Mouse (Mus musculus) ES-E14 (cell line): ENCODE data around the gene Csrp3. TPM values are rescaled to one million over a fixed set of nuclear protein-coding genes. Genes with fewer than 3 reads are reported as not detected.

ENCODE experiments used
- DNase-seq: peaks from one replicate; pipeline ENCODE4 v3.0.0-alpha.2; 2013; ENCODE audit warnings: low read depth, low spot score
- H3K27ac ChIP-seq: 2 replicates; pipeline ENCODE4 v1.5.1; 2012; ENCODE audit warnings: low read depth, mild to moderate bottlenecking, low read length, moderate library complexity, mixed read lengths; ENCODE audit not compliant: poor library complexity, insufficient read depth, severe bottlenecking
- H3K36me3 ChIP-seq: 2 replicates; pipeline ENCODE4 v1.6.1; 2012; ENCODE audit warnings: mild to moderate bottlenecking, low read length, moderate library complexity, mixed read lengths; ENCODE audit not compliant: control insufficient read depth, poor library complexity, insufficient read depth, severe bottlenecking
- H3K4me1 ChIP-seq, 2 experiments: fragments of 150-350 bp in 1 of 2; sonication (generic) in 1 of 2; 2 replicates each; pipeline ENCODE4 v1.6.1; 2012; ENCODE audit warnings: low read length in 2 of 2, mild to moderate bottlenecking in 1 of 2, mixed read lengths in 1 of 2; ENCODE audit not compliant: control insufficient read depth in 2 of 2, insufficient read depth in 2 of 2, poor library complexity in 1 of 2
- H3K4me3 ChIP-seq, 2 experiments: fragments of 150-350 bp in 1 of 2; sonication (generic) in 1 of 2; 2 replicates each; pipeline ENCODE4 v1.5.1; 2012; ENCODE audit warnings: low read length in 2 of 2, low read depth in 1 of 2, mild to moderate bottlenecking in 1 of 2, mixed read lengths in 1 of 2; ENCODE audit not compliant: insufficient read depth in 1 of 2, poor library complexity in 1 of 2, severe bottlenecking in 1 of 2
- H3K9ac ChIP-seq: 2 replicates; pipeline ENCODE4 v1.6.1; 2012; ENCODE audit warnings: low read depth, mild to moderate bottlenecking, low read length, mixed read lengths; ENCODE audit not compliant: poor library complexity, insufficient read depth, severe bottlenecking
- H3K9me3 ChIP-seq: fragments of 150-350 bp; sonication (generic); 2 replicates; pipeline ENCODE4 v1.6.1; 2012; ENCODE audit warnings: low read depth, mild to moderate bottlenecking, low read length; ENCODE audit not compliant: control insufficient read depth, insufficient read depth
- CHD2 ChIP-seq: IDR thresholded peaks from 2 replicates; pipeline ENCODE4 v1.6.1; 2014; ENCODE audit warnings: mild to moderate bottlenecking, low read depth, low read length, inconsistent platforms
- HCFC1 ChIP-seq: IDR thresholded peaks from 2 replicates; pipeline ENCODE4 v1.6.1; 2012; ENCODE audit warnings: low read length, inconsistent platforms, borderline replicate concordance; ENCODE audit not compliant: insufficient read depth
- MAFK ChIP-seq: IDR thresholded peaks from 2 replicates; pipeline ENCODE4 v1.6.1; 2014; ENCODE audit warnings: mild to moderate bottlenecking, low read depth, low read length, inconsistent platforms; ENCODE audit not compliant: insufficient read depth
- ZC3H11A ChIP-seq: IDR thresholded peaks from 2 replicates; pipeline ENCODE4 v1.6.1; 2012; ENCODE audit warnings: low read depth, mild to moderate bottlenecking, inconsistent platforms, low read length, borderline replicate concordance
- ZNF384 ChIP-seq: IDR thresholded peaks from 2 replicates; pipeline ENCODE4 v1.6.1; 2012; ENCODE audit warnings: low read depth, low read length, inconsistent platforms
- in situ Hi-C, 2 experiments: fragments of 600-800 bp; cut with MboI; formaldehyde crosslinking; loops; one replicate each; pipeline ENCODE4 v1.15.1; 2025; ENCODE audit warnings: low sequenced_read_pairs in 2 of 2, inconsistent platforms in 1 of 2; ENCODE audit not compliant: unreplicated experiment in 2 of 2
- total RNA-seq: library from RNA; depleted of rRNA; stranded (reverse); fragments of 300-350 nt; gene quantifications from 2 replicates; pipeline ENCODE4 v1.2.3, GENCODE M21; 2012

The Csrp3 gene
- total RNA-seq, 1 experiment, result 1.3 TPM

GRCm38 (mm10) chr7:48806587-48806986 is 41.2 kb downstream of the Csrp3 start:
- peak; percentile 38 for DNase-seq
- no peak overlapping the region for H3K27ac ChIP-seq
- no peak overlapping the region for H3K9ac ChIP-seq
- in situ Hi-C loops, result no loop called here
- peaks cover 13% of the 10 kb centered on the region for H3K36me3 ChIP-seq
- TF ChIP-seq ZNF384 (no peak), HCFC1 (no peak), ZC3H11A (no peak), MAFK (no peak), CHD2 (no peak)
- no peaks in the 10 kb centered on the region for H3K4me1 ChIP-seq
- no peaks in the 10 kb centered on the region for H3K9me3 ChIP-seq
- no peak overlapping the region for H3K4me3 ChIP-seq

DNA sequence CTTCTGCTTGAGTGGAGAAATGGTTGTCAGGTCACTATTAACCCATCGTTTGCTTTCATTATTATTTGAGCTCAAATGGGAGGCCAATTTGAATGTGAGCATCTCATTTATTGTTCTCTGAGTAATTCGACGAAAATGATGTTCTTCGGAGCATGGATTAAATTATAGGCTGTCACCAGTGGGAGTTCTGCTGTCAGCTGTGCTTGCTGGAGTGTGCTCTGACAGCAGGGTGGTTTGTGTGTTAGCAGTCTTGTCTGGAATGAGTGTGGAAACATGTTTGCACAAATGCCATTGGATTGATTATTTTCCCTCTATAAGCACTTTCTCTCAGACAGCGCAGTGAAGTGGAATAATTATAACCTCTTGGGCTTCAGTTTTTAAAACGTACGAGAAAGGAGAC is 44.5 kb downstream of the Csrp3 start:
- TF ChIP-seq MAFK (no peak), ZNF384 (no peak)
- H3K4me3 ChIP-seq, result no peak overlapping the region
- H3K27ac ChIP-seq, result no peak overlapping the region
- no peaks in the 10 kb centered on the region for H3K4me1 ChIP-seq
- H3K9ac ChIP-seq, result no peak overlapping the region
- DNase-seq, result no peak
- H3K9me3 ChIP-seq, result no peaks in the 10 kb centered on the region
- H3K36me3 ChIP-seq, result peaks cover 13% of the 10 kb centered on the region
- in situ Hi-C loops, result no loop called here

GRCm38 (mm10) chr7:48795130-48795529 is 52.7 kb downstream of the Csrp3 start:
- Histone ChIP-seq H3K9ac (no peak overlapping the region), H3K4me3 (no peak overlapping the region), H3K36me3 (peaks cover 3% of the 10 kb centered on the region), H3K9me3 (no peaks in the 10 kb centered on the region), H3K27ac (no peak overlapping the region), H3K4me1 (no peaks in the 10 kb centered on the region)
- in situ Hi-C loops, result no loop called here
- DNase-seq, result no peak
- TF ChIP-seq HCFC1, result no peak
- TF ChIP-seq ZC3H11A, result no peak

GRCm38 (mm10) chr7:48791412-48791811 is 56.4 kb downstream of the Csrp3 start:
- Histone ChIP-seq H3K36me3 (no peaks in the 10 kb centered on the region; the same call in 1 of the 2 replicates), H3K4me3 (no peak overlapping the region), H3K9me3 (no peaks in the 10 kb centered on the region), H3K27ac (no peak overlapping the region), H3K9ac (no peak overlapping the region), H3K4me1 (peaks cover 0 to 3% of the 10 kb centered on the region in 2 experiments; a peak in 2 of 4 replicates)
- DNase-seq, result no peak
- in situ Hi-C loops, result no loop called here
- no peak for TF ChIP-seq ZC3H11A
- no peak for TF ChIP-seq HCFC1
- no peak for TF ChIP-seq CHD2
- TF ChIP-seq ZNF384, result no peak
- no peak for TF ChIP-seq MAFK

GRCm38 (mm10) chr7:48790117-48790516 is 57.7 kb downstream of the Csrp3 start:
- Histone ChIP-seq H3K4me3 (peak overlapping the region in 1 of 2 experiments; percentile 0; a peak in 1 of 4 replicates), H3K9me3 (no peaks in the 10 kb centered on the region), H3K36me3 (no peaks in the 10 kb centered on the region), H3K9ac (no peak overlapping the region), H3K27ac (no peak overlapping the region), H3K4me1 (peaks cover 0 to 3% of the 10 kb centered on the region in 2 experiments; a peak in 2 of 4 replicates)
- no peak for DNase-seq
- no peak for TF ChIP-seq HCFC1
- TF ChIP-seq MAFK, result no peak
- no peak for TF ChIP-seq ZC3H11A
- TF ChIP-seq CHD2, result no peak
- TF ChIP-seq ZNF384, result no peak
- in situ Hi-C loops, result no loop called here
